Mouse (Mus musculus): Measurements from ENCODE around the gene Fam131a. TPM values are rescaled to one million over a fixed set of nuclear protein-coding genes. Genes with fewer than 3 reads are reported as not detected.

Fam131a gene
- polyA plus RNA-seq, 1 experiment from 2014 or later = 5.5 TPM

GRCm38 (mm10) chr16:20690774-20691173, 2.3 kb upstream of the Fam131a start:
- H3K36me3 ChIP-seq (ENCODE audit: control insufficient read depth, insufficient read depth, low read length) = peaks cover 67% of the 10 kb centered on the region
- H3K4me2 ChIP-seq (replicated peaks; ENCODE audit: low read depth, low read length) = no peak overlapping the region
- peaks cover 9% of the 10 kb centered on the region for H3K4me1 ChIP-seq (ENCODE audit: control insufficient read depth, insufficient read depth, low read length)
- WGBS = 85% methylated on average over 3 of the region's 3 CpGs
- no peak overlapping the region for H3K9ac ChIP-seq (ENCODE audit: low read depth, low read length)
- no peak overlapping the region for H3K27ac ChIP-seq (ENCODE audit: low read depth, low read length)
- no peak overlapping the region for H3K4me3 ChIP-seq (ENCODE audit: low read length)
- ATAC-seq (ENCODE audit: low FRiP score, low TSS enrichment) = no peak
- no peaks in the 10 kb centered on the region for H3K27me3 ChIP-seq (ENCODE audit: control insufficient read depth, insufficient read depth, low read length)
- H3K9me3 ChIP-seq (ENCODE audit: control insufficient read depth, low read length) = no peaks in the 10 kb centered on the region

GRCm38 (mm10) chr16:20691617-20692016, 1.4 kb upstream of the Fam131a start:
- Histone ChIP-seq H3K36me3 (ENCODE audit: control insufficient read depth, insufficient read depth, low read length) (peaks cover 59% of the 10 kb centered on the region), H3K27ac (ENCODE audit: low read depth, low read length) (no peak overlapping the region), H3K4me2 (replicated peaks; ENCODE audit: low read depth, low read length) (no peak overlapping the region), H3K4me3 (ENCODE audit: low read length) (no peak overlapping the region), H3K9me3 (ENCODE audit: control insufficient read depth, low read length) (no peaks in the 10 kb centered on the region), H3K4me1 (ENCODE audit: control insufficient read depth, insufficient read depth, low read length) (peaks cover 9% of the 10 kb centered on the region), H3K9ac (ENCODE audit: low read depth, low read length) (no peak overlapping the region), H3K27me3 (ENCODE audit: control insufficient read depth, insufficient read depth, low read length) (no peaks in the 10 kb centered on the region; the same call in 1 of the 2 replicates)
- 75% methylated on average over 1 of the region's 1 CpGs for WGBS
- no peak for ATAC-seq (ENCODE audit: low FRiP score, low TSS enrichment)

GRCm38 (mm10) chr16:20692241-20692965, 638 bp upstream of the Fam131a start:
- whole genome bisulfite sequencing = 49% methylated on average over 16 of the region's 16 CpGs
- no peak overlapping the region for H3K9ac ChIP-seq (ENCODE audit: low read depth, low read length)
- no peak; the same call in 1 of the 2 replicates for ATAC-seq (ENCODE audit: low FRiP score, low TSS enrichment)
- H3K27ac ChIP-seq (ENCODE audit: low read depth, low read length) = no peak overlapping the region
- no peaks in the 10 kb centered on the region for H3K9me3 ChIP-seq (ENCODE audit: control insufficient read depth, low read length)
- peaks cover 9% of the 10 kb centered on the region for H3K4me1 ChIP-seq (ENCODE audit: control insufficient read depth, insufficient read depth, low read length)
- H3K4me2 ChIP-seq (replicated peaks; ENCODE audit: low read depth, low read length) = 0 out of 2 replicates have a peak overlapping the region, but pooled peaks have one; percentile 84
- H3K4me3 ChIP-seq (ENCODE audit: low read length) = no peak overlapping the region; the same call in 1 of the 2 replicates
- H3K36me3 ChIP-seq (ENCODE audit: control insufficient read depth, insufficient read depth, low read length) = peaks cover 51% of the 10 kb centered on the region
- H3K27me3 ChIP-seq (ENCODE audit: control insufficient read depth, insufficient read depth, low read length) = no peaks in the 10 kb centered on the region; the same call in 1 of the 2 replicates

- no peak overlapping the region for H3K9ac ChIP-seq (ENCODE audit: low read depth, low read length)
- no peaks in the 10 kb centered on the region; the same call in 1 of the 2 replicates for H3K27me3 ChIP-seq (ENCODE audit: control insufficient read depth, insufficient read depth, low read length)
- no peak overlapping the region for H3K27ac ChIP-seq (ENCODE audit: low read depth, low read length)
- H3K36me3 ChIP-seq (ENCODE audit: control insufficient read depth, insufficient read depth, low read length) = peaks cover 27% of the 10 kb centered on the region
- H3K4me2 ChIP-seq (replicated peaks; ENCODE audit: low read depth, low read length) = no peak overlapping the region
- 80% methylated on average over 8 of the region's 8 CpGs for WGBS
- ATAC-seq (ENCODE audit: low FRiP score, low TSS enrichment) = no peak
- peaks cover 9% of the 10 kb centered on the region for H3K4me1 ChIP-seq (ENCODE audit: control insufficient read depth, insufficient read depth, low read length)
- no peaks in the 10 kb centered on the region for H3K9me3 ChIP-seq (ENCODE audit: control insufficient read depth, low read length)
- H3K4me3 ChIP-seq (ENCODE audit: low read length) = no peak overlapping the region
Measured at GRCm38 (mm10) chr16:20694781-20695180, 1.7 kb downstream of the Fam131a start.

- H3K4me3 ChIP-seq (ENCODE audit: low read length) = peak overlapping the region; percentile 26
- no peaks in the 10 kb centered on the region for H3K9me3 ChIP-seq (ENCODE audit: control insufficient read depth, low read length)
- H3K4me2 ChIP-seq (replicated peaks; ENCODE audit: low read depth, low read length) = peak overlapping the region; percentile 54
- H3K27ac ChIP-seq (ENCODE audit: low read depth, low read length) = no peak overlapping the region
- peaks cover 17% of the 10 kb centered on the region for H3K36me3 ChIP-seq (ENCODE audit: control insufficient read depth, insufficient read depth, low read length)
- peaks cover 9% of the 10 kb centered on the region for H3K4me1 ChIP-seq (ENCODE audit: control insufficient read depth, insufficient read depth, low read length)
- peak overlapping the region; percentile 34; the same call in 1 of the 2 replicates for H3K9ac ChIP-seq (ENCODE audit: low read depth, low read length)
- H3K27me3 ChIP-seq (ENCODE audit: control insufficient read depth, insufficient read depth, low read length) = no peaks in the 10 kb centered on the region; the same call in 1 of the 2 replicates
- WGBS = 1% methylated on average over 45 of the region's 46 CpGs
- peak; percentile 64 for ATAC-seq (ENCODE audit: low FRiP score, low TSS enrichment)
Measured at GRCm38 (mm10) chr16:20695622-20696323, 2.7 kb downstream of the Fam131a start.

GRCm38 (mm10) chr16:20699266-20699665, 6.2 kb downstream of the Fam131a start:
- H3K27ac ChIP-seq (ENCODE audit: low read depth, low read length) = no peak overlapping the region
- no peak overlapping the region for H3K9ac ChIP-seq (ENCODE audit: low read depth, low read length)
- 82% methylated on average over 5 of the region's 5 CpGs for WGBS
- peaks cover 20% of the 10 kb centered on the region; the same call in 1 of the 2 replicates for H3K4me1 ChIP-seq (ENCODE audit: control insufficient read depth, insufficient read depth, low read length)
- no peaks in the 10 kb centered on the region; the same call in 1 of the 2 replicates for H3K27me3 ChIP-seq (ENCODE audit: control insufficient read depth, insufficient read depth, low read length)
- no peak for ATAC-seq (ENCODE audit: low FRiP score, low TSS enrichment)
- H3K4me3 ChIP-seq (ENCODE audit: low read length) = no peak overlapping the region
- no peaks in the 10 kb centered on the region for H3K9me3 ChIP-seq (ENCODE audit: control insufficient read depth, low read length)
- H3K36me3 ChIP-seq (ENCODE audit: control insufficient read depth, insufficient read depth, low read length) = no peaks in the 10 kb centered on the region; the same call in 1 of the 2 replicates
- no peak overlapping the region for H3K4me2 ChIP-seq (replicated peaks; ENCODE audit: low read depth, low read length)

- Histone ChIP-seq H3K9me3 (ENCODE audit: control insufficient read depth, low read length) (no peaks in the 10 kb centered on the region), H3K27ac (ENCODE audit: low read depth, low read length) (no peak overlapping the region), H3K4me1 (ENCODE audit: control insufficient read depth, insufficient read depth, low read length) (peaks cover 20% of the 10 kb centered on the region; the same call in 1 of the 2 replicates), H3K4me2 (replicated peaks; ENCODE audit: low read depth, low read length) (no peak overlapping the region), H3K4me3 (ENCODE audit: low read length) (no peak overlapping the region), H3K36me3 (ENCODE audit: control insufficient read depth, insufficient read depth, low read length) (no peaks in the 10 kb centered on the region; the same call in 1 of the 2 replicates), H3K27me3 (ENCODE audit: control insufficient read depth, insufficient read depth, low read length) (no peaks in the 10 kb centered on the region; the same call in 1 of the 2 replicates), H3K9ac (ENCODE audit: low read depth, low read length) (no peak overlapping the region)
- 44% methylated on average over 5 of the region's 5 CpGs for WGBS
- no peak for ATAC-seq (ENCODE audit: low FRiP score, low TSS enrichment)
Measured at GRCm38 (mm10) chr16:20700036-20700435, 7.0 kb downstream of the Fam131a start.

GRCm38 (mm10) chr16:20701316-20701715, 8.3 kb downstream of the Fam131a start:
- Histone ChIP-seq H3K27ac (ENCODE audit: low read depth, low read length) (peak overlapping the region; percentile 85), H3K4me2 (replicated peaks; ENCODE audit: low read depth, low read length) (no peak overlapping the region)
- WGBS = 24% methylated on average over 7 of the region's 7 CpGs

More at GRCm38 (mm10) chr16:20701316-20701715, 8.3 kb downstream of the Fam131a start:
- Histone ChIP-seq H3K36me3 (ENCODE audit: control insufficient read depth, insufficient read depth, low read length) (peaks cover 8% of the 10 kb centered on the region; the same call in 1 of the 2 replicates), H3K4me3 (ENCODE audit: low read length) (no peak overlapping the region), H3K9me3 (ENCODE audit: control insufficient read depth, low read length) (no peaks in the 10 kb centered on the region), H3K4me1 (ENCODE audit: control insufficient read depth, insufficient read depth, low read length) (peaks cover 17% of the 10 kb centered on the region; the same call in 1 of the 2 replicates), H3K9ac (ENCODE audit: low read depth, low read length) (peak overlapping the region; percentile 50), H3K27me3 (ENCODE audit: control insufficient read depth, insufficient read depth, low read length) (no peaks in the 10 kb centered on the region; the same call in 1 of the 2 replicates)
- peak; percentile 76 for ATAC-seq (ENCODE audit: low FRiP score, low TSS enrichment)

Measured in kidney, embryonic 14.5 days (tissue).